Mouse (Mus musculus) CH12.LX (cell line): ENCODE data around the gene Hibch. TPM values are rescaled to one million over a fixed set of nuclear protein-coding genes. Genes with fewer than 3 reads are reported as not detected.

Experiments
- DNase-seq: peaks from one replicate; pipeline ENCODE4 v3.0.0-alpha.2; 2013; ENCODE audit errors: extremely low read depth
- H3K27ac ChIP-seq: 2 replicates; pipeline ENCODE4 v1.5.1; 2012; ENCODE audit warnings: low read depth, mild to moderate bottlenecking, control low read depth, moderate library complexity; ENCODE audit not compliant: insufficient read depth
- H3K27me3 ChIP-seq: replicated peaks from 2 replicates; pipeline ENCODE3; 2012; ENCODE audit warnings: inconsistent platforms
- H3K36me3 ChIP-seq, 2 experiments: replicated peaks in 1 of 2; 2 replicates each; pipeline versions ENCODE3 to v1.6.1; 2012; ENCODE audit warnings: inconsistent platforms in 1 of 2, low read length in 1 of 2, mild to moderate bottlenecking in 1 of 2, mixed read lengths in 1 of 2, moderate library complexity in 1 of 2; ENCODE audit not compliant: control insufficient read depth in 1 of 2, insufficient read depth in 1 of 2
- H3K4me1 ChIP-seq, 2 experiments: 2 replicates each; pipeline ENCODE4 v1.6.1; 2012; ENCODE audit warnings: inconsistent platforms in 1 of 2, moderate library complexity in 1 of 2; ENCODE audit not compliant: insufficient read depth in 2 of 2, control insufficient read depth in 1 of 2
- H3K4me2 ChIP-seq: 2 replicates; pipeline ENCODE4 v1.6.1; 2012; ENCODE audit warnings: low read depth, mild to moderate bottlenecking, control low read depth; ENCODE audit not compliant: poor library complexity, insufficient read depth, severe bottlenecking
- H3K4me3 ChIP-seq, 3 experiments: fragments of 150-350 bp in 1 of 3; sonication (generic) in 1 of 3; replicated peaks in 1 of 3; 2 replicates each; pipeline versions ENCODE3 to v1.5.1; 2011 to 2012; ENCODE audit warnings: low read depth in 2 of 3, low read length in 2 of 3, mild to moderate bottlenecking in 2 of 3, moderate library complexity in 2 of 3, control low read depth in 1 of 3, improper control_type of control experiment in 1 of 3, inconsistent platforms in 1 of 3, mixed read lengths in 1 of 3; ENCODE audit not compliant: poor library complexity in 1 of 3
- H3K79me2 ChIP-seq: replicated peaks from 2 replicates; pipeline ENCODE4 v1.6.1; 2012; ENCODE audit warnings: mild to moderate bottlenecking, moderate library complexity; ENCODE audit not compliant: control insufficient read depth, poor library complexity, insufficient read depth, severe bottlenecking; ENCODE audit errors: extremely low read depth
- H3K9ac ChIP-seq: 2 replicates; pipeline ENCODE4 v1.6.1; 2012; ENCODE audit warnings: low read depth, mild to moderate bottlenecking, control low read depth, moderate library complexity; ENCODE audit not compliant: insufficient read depth
- H3K9me3 ChIP-seq: replicated peaks from 2 replicates; pipeline ENCODE3; 2012; ENCODE audit warnings: low read length, inconsistent platforms, mixed read lengths
- CHD1 ChIP-seq: IDR thresholded peaks from 2 replicates; pipeline ENCODE4 v1.6.1; 2012; ENCODE audit warnings: low read depth, low read length, improper control_type of control experiment, inconsistent platforms
- CHD2 ChIP-seq: IDR thresholded peaks from 2 replicates; pipeline ENCODE4 v1.6.1; 2011; ENCODE audit warnings: low read length, improper control_type of control experiment
- ETS1 ChIP-seq: conservative IDR thresholded peaks from 2 replicates; pipeline ENCODE4 v1.6.1; 2012; ENCODE audit warnings: low read depth, mild to moderate bottlenecking, inconsistent platforms, low read length, improper control_type of control experiment, moderate library complexity
- GABPA ChIP-seq: IDR thresholded peaks from 2 replicates; pipeline ENCODE4 v1.6.1; 2012; ENCODE audit warnings: low read depth, low read length, improper control_type of control experiment, inconsistent platforms; ENCODE audit not compliant: insufficient replicate concordance
- IRF4 ChIP-seq: IDR thresholded peaks from 2 replicates; pipeline ENCODE4 v1.6.1; 2014; ENCODE audit warnings: low read depth, mild to moderate bottlenecking, inconsistent platforms, low read length, improper control_type of control experiment
- JUND ChIP-seq: conservative IDR thresholded peaks from 2 replicates; pipeline ENCODE4 v1.6.1; 2011; ENCODE audit warnings: low read depth, low read length, improper control_type of control experiment
- KAT2A ChIP-seq: IDR thresholded peaks from 2 replicates; pipeline ENCODE4 v1.6.1; 2012; ENCODE audit warnings: low read length, improper control_type of control experiment, inconsistent platforms; ENCODE audit not compliant: insufficient replicate concordance
- MAFK ChIP-seq: IDR thresholded peaks from 2 replicates; pipeline ENCODE4 v1.6.1; 2011; ENCODE audit warnings: low read length, improper control_type of control experiment; ENCODE audit not compliant: insufficient replicate concordance
- MAX ChIP-seq: IDR thresholded peaks from 2 replicates; pipeline ENCODE4 v1.6.1; 2011; ENCODE audit warnings: low read length, improper control_type of control experiment
- MAZ ChIP-seq: IDR thresholded peaks from 2 replicates; pipeline ENCODE4 v1.6.1; 2012; ENCODE audit warnings: low read depth, mild to moderate bottlenecking, inconsistent platforms, low read length, improper control_type of control experiment, moderate library complexity
- MEF2A ChIP-seq: IDR thresholded peaks from 2 replicates; pipeline ENCODE4 v1.6.1; 2014; ENCODE audit warnings: low read depth, mild to moderate bottlenecking, inconsistent platforms, low read length, improper control_type of control experiment, borderline replicate concordance
- MXI1 ChIP-seq: IDR thresholded peaks from 2 replicates; pipeline ENCODE4 v1.6.1; 2011; ENCODE audit warnings: mild to moderate bottlenecking, low read depth, low read length, improper control_type of control experiment
- NRF1 ChIP-seq: IDR thresholded peaks from 2 replicates; pipeline ENCODE4 v1.6.1; 2014; ENCODE audit warnings: low read depth, mild to moderate bottlenecking, inconsistent platforms, low read length, improper control_type of control experiment, moderate library complexity
- POLR2A ChIP-seq: IDR thresholded peaks from 2 replicates; pipeline ENCODE4 v1.6.1; 2011; ENCODE audit warnings: low read depth, mild to moderate bottlenecking, improper control_type of control experiment, low read length
- RCOR1 ChIP-seq: conservative IDR thresholded peaks from 2 replicates; pipeline ENCODE4 v1.6.1; 2012; ENCODE audit warnings: low read depth, mild to moderate bottlenecking, inconsistent platforms, low read length, improper control_type of control experiment
- SIN3A ChIP-seq: IDR thresholded peaks from 2 replicates; pipeline ENCODE4 v1.6.1; 2012; ENCODE audit warnings: low read length, improper control_type of control experiment, inconsistent platforms
- SMC3 ChIP-seq: IDR thresholded peaks from 2 replicates; pipeline ENCODE4 v1.6.1; 2011; ENCODE audit warnings: low read depth, low read length, improper control_type of control experiment
- TCF12 ChIP-seq: IDR thresholded peaks from 2 replicates; pipeline ENCODE4 v1.6.1; 2014; ENCODE audit warnings: low read depth, mild to moderate bottlenecking, inconsistent platforms, low read length, improper control_type of control experiment
- USF1 ChIP-seq: IDR thresholded peaks from 2 replicates; pipeline ENCODE4 v1.6.1; 2014; ENCODE audit warnings: low read depth, mild to moderate bottlenecking, inconsistent platforms, low read length, improper control_type of control experiment
- ZC3H11A ChIP-seq: IDR thresholded peaks from 2 replicates; pipeline ENCODE4 v1.6.1; 2012; ENCODE audit warnings: low read depth, mild to moderate bottlenecking, inconsistent platforms, low read length, improper control_type of control experiment
- dilution Hi-C: fragments of 300-500 bp; cut with MboI; formaldehyde crosslinking; loops from 2 replicates; pipeline ENCODE4 v1.14.3; 2020; ENCODE audit warnings: low sequenced_read_pairs; ENCODE audit not compliant: extremely low pct_unique_long_range_greater_than_20kb, extremely low pct_ligation_motif_present
- in situ Hi-C: fragments of 300-500 bp; cut with MboI; formaldehyde crosslinking; loops from 3 replicates; pipeline ENCODE4 v1.14.3; 2019; ENCODE audit warnings: low sequenced_read_pairs, low pct_ligation_motif_present, low pct_unique_long_range_greater_than_20kb, mixed read lengths
- polyA plus RNA-seq: library from polyadenylated mRNA; unstranded; fragments of >175 nt; gene quantifications from 2 replicates; pipeline ENCODE4 v1.2.1, GENCODE M21; 2012; ENCODE audit warnings: low read depth; ENCODE audit not compliant: insufficient read length
- total RNA-seq, 2 experiments: library from RNA; depleted of rRNA; stranded (reverse); fragments of 300-350 nt in 1 of 2; fragments of >200 nt in 1 of 2; gene quantifications; 2 replicates each; pipeline ENCODE4 v1.2.3; 2012 to 2014

The Hibch gene
- total and polyA plus RNA-seq, 3 experiments = 17.1 to 32.3 (median 20.6) TPM

DNA sequence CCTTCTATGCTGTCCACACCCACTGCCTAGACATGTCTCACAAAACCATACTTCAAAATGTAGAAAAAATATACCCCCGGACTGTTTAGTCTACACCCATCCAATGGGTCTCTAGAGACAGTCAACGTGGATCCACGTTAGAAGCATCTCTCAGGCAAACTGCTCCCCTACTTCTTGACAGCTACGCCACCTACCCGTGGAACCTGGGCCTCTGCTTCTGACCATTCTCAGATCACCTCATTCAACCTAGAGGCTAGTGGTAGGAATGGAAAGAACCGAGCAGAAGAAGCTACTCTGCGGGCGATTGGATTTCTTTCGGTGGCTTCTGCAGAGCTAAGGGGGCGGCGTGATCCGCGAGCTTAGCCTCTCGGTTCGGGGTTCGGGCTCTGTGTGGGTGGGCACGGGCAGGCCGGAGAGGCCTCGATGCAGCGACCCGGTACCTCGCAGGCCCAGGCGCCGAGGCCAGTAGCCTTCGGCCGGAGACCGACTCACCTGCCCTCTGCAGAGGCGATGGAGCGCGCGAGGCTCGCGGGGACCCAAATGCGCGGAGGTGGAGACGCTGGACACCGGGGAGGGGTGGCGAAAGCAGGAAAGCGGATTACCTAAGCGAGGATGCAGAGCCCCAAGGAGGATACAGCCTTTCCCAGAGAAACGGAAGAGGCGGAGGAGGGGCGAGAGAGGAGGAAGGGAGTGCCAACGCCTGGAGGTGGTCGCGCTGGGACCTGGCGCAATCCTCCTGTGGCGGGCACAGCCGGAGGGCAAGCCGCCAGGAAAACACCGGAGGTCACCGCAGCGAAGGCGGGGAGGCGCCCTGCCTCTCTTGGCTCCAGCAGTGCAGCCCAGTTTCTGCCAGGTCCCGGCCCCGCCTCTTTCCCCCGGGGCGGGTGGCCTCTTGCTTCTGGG, 27.6 kb upstream of the Hibch start, which contains the start of gene Inpp1 (continued):
- TF ChIP-seq MAX (0 out of 2 replicates have a peak, but pooled peaks have one; percentile 36), SIN3A (peak; percentile 69), TCF12 (peak; percentile 52; the same call in 1 of the 2 replicates)

DNA sequence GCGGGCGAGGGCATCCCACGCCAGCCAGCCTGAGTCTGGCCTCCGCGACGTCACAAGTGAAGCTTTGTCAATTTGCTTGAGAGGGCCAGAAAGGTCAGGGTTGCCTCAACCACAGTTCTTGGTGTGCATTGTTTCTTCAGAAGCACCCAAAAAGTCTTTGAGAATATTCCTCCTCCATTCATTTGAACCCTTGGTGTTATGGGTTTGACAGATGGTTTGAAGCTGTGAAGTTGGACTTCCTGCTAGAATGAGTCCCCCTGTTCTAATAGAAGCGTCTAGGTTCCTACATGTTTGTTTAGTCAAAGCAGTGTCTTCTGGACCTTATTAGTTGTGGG, 26.9 kb upstream of the Hibch start:
- Histone ChIP-seq H3K4me2 (peak overlapping the region; percentile 92; the same call in 1 of the 2 replicates), H3K79me2 (no peaks in the 10 kb centered on the region), H3K9ac (no peak overlapping the region), H3K27ac (no peak overlapping the region), H3K4me3 (peak overlapping the region in 2 of 3 experiments; percentile 70 to 81), H3K27me3 (no peaks in the 10 kb centered on the region), H3K4me1 (peaks cover 2 to 22% of the 10 kb centered on the region in 2 experiments), H3K36me3 (peaks cover 0 to 3% of the 10 kb centered on the region in 2 experiments), H3K9me3 (no peaks in the 10 kb centered on the region)
- TF ChIP-seq MAX (peak; percentile 65), CHD2 (no peak), MXI1 (0 out of 2 replicates have a peak, but pooled peaks have one; percentile 35), MEF2A (no peak), ZC3H11A (no peak), ETS1 (0 out of 2 replicates have a peak, but pooled peaks have one; percentile 21), RCOR1 (peak; percentile 72; the same call in 1 of the 2 replicates)
- DNase-seq = no peak
- dilution Hi-C loops = no loop called here
- in situ Hi-C loops = no loop called here

DNA sequence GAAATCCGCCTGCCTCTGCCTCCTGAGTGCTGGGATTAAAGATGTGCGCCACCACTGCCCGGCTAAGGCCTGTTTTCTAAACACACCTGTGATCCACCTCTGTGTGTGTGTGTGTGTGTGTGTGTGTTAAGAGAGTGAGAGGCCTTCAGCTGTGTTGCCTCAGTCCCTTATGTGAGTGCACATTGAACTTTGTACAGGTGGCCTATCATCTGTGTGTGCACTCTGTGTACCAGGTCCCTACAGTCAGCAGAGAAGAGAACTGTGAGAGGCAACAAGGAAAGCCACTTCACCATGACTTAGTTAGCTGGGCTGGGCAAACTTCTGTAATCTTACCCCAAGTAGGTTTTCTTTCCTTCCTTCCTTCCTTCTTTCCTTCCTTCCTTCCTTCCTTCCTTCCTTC, 5.6 kb upstream of the Hibch start:
- no peak overlapping the region for H3K9ac ChIP-seq
- no peak overlapping the region for H3K4me2 ChIP-seq
- H3K79me2 ChIP-seq = no peaks in the 10 kb centered on the region
- dilution Hi-C loops (no loop called here), in situ Hi-C loops (no loop called here)
- no peak for DNase-seq
- no peak for TF ChIP-seq MAFK
- no peak for TF ChIP-seq ZC3H11A
- TF ChIP-seq GABPA = no peak
- no peak for TF ChIP-seq RCOR1
- TF ChIP-seq KAT2A = no peak
- no peak for TF ChIP-seq USF1
- no peak for TF ChIP-seq TCF12
- TF ChIP-seq NRF1 = no peak
- TF ChIP-seq JUND = no peak
- no peak for TF ChIP-seq POLR2A
- TF ChIP-seq SMC3 = no peak
- no peak for TF ChIP-seq IRF4
- no peak for TF ChIP-seq ETS1
- TF ChIP-seq MAZ = no peak
- TF ChIP-seq CHD1 = no peak
- no peaks in the 10 kb centered on the region for H3K36me3 ChIP-seq
- no peak overlapping the region for H3K27ac ChIP-seq
- no peaks in the 10 kb centered on the region for H3K27me3 ChIP-seq
- peaks cover 2 to 8% of the 10 kb centered on the region in 2 experiments; a peak in 2 of 4 replicates for H3K4me1 ChIP-seq
- H3K4me3 ChIP-seq = no peak overlapping the region
- no peaks in the 10 kb centered on the region for H3K9me3 ChIP-seq
